Mouse (Mus musculus): Measurements from ENCODE around the gene Usp22.
"Not testable (repeated sequence)": the region's sequence is repeated elsewhere in the genome, so short reads cannot be mapped to it uniquely, and the experiment has no call there.

Usp22 gene

DNA sequence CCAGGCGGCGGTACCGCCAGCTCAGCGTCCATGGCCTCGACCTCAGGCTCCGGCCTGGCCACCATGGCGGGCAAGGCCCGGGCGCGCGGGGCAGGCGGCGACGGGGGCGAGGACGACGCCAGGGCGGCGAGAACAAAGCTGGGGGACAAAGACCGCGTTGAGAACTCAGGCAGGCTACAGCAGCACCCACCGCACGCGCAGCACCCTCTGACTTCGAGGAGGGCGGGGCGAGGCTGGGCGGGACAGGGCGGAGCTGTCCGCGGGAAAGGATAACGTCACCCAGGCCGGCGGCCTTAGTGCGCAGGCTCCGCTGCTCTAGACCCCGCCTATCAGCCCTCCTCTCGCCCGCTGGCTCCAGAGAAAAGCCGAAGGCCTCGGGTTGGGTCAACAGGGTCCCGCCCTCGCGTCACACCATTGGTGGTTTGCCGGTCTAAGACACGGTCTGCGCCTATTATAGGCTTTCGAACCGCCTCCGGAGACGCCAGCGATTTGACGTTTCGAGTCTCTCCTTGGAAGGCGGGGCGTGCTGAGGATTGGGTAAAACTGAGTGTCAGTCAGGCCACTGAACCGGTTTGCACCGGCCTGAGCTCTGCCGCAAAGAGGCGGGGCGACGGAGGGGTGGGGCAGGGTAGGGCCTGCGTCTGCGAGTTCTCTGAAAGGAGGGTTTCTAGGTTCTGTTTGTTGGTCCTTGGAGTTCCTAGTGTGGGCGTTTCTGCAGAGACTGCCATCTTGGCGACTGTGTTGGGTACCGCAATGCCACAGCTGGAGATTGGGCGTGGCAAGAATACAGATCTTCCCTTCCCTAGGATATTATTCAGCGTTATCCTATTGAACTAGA, at the start of gene Usp22:
Gene Usp22, minus strand, starts transcription at position 235 of the 838 bp plus-strand sequence.
- peak; percentile 99 for DNase-seq (ENCODE audit: low spot score)

GRCm38 (mm10) chr11:61224234-61224744, 49.4 kb upstream of the Usp22 start:
- DNase-seq (ENCODE audit: low spot score), result no peak

- no peak for DNase-seq (ENCODE audit: low spot score)
These were observed 48.3 kb upstream of the Usp22 start for GRCm38 (mm10) chr11:61222971-61223745.

DNA sequence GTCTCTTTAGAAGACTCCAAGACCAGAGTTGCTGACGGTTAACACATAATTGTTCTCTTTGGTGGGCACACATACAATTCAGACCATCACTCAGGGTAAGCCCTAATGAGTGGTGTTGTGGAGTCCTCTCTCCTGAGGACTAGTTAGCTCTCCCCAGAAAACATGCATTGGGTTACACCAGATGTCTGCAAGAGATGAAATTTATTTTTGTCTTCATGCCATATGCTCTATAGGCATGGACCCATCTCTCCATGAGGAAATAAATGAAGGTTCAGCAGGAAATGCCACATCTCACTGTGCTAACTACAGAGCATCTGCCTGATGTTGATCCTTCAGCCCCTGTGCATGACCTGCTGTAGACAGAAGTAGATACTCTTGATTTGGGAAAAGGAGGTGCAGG, 47.2 kb upstream of the Usp22 start:
- no peak for DNase-seq (ENCODE audit: low spot score)

DNA sequence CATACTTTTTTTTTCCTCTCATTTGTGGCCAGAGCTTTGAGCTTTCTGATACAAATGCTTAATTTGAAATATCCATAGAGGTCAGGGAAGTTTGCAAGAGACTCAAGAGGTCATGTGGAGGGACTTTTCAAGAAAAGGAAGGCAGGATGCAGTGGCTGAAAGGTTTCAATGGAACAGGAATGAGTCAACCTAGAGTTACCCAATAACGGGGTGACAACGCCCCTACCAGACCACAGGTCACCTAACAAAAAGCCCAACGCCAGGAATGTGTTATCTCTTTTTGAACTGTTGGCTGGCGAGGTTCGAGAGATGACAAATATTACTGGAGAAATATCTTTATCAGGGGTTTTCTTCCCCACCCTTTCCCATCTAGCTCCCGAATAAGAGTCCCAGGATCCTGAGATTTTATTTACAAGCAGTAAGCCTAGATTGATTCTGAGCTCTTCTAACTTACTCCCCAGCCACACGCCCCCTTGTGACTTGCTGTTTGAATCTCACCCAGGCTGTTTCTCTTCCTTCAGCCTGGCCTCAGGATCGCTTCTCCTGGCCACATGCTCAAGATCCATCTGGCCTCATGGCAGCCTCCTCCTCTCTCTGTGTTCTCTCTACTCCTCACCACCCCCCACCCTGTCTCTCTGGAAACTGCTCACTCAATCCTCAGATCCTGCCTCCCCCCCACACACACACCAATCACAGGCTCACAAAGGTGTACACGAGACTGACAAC, 45.5 kb upstream of the Usp22 start:
- DNase-seq (ENCODE audit: low spot score), result no peak

- no peak for DNase-seq (ENCODE audit: low spot score)
These were observed 41.1 kb upstream of the Usp22 start for GRCm38 (mm10) chr11:61215936-61216335.

DNA sequence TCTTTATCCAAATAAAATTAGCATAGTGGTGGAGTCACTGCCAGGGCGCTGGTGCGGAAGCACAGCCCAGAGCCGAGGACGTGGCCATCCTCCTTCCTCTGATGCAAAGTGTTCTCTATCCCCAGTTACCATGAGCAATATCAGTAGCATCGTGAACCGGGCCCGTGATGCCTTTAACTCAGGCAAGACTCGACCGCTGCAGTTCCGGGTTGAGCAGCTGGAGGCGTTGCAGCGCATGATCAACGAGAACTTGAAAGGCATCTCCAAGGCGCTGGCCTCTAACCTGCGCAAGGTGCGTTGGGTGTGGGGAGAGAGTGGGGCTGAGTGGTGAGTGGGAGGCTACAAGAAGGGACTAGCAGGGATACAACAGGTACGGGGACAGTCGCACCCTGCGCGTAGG, 37.2 kb upstream of the Usp22 start:
- DNase-seq (ENCODE audit: low spot score), result no peak

GRCm38 (mm10) chr11:61208316-61208715, 33.5 kb upstream of the Usp22 start:
- no peak for DNase-seq (ENCODE audit: low spot score)

GRCm38 (mm10) chr11:61207487-61208246, 32.8 kb upstream of the Usp22 start, which contains the start of gene Aldh3a1:
Gene Aldh3a1, plus strand, starts transcription at chr11:61207537.
- DNase-seq (ENCODE audit: low spot score), result no peak

GRCm38 (mm10) chr11:61206136-61206535, 31.3 kb upstream of the Usp22 start:
- DNase-seq (ENCODE audit: low spot score), result no peak

DNA sequence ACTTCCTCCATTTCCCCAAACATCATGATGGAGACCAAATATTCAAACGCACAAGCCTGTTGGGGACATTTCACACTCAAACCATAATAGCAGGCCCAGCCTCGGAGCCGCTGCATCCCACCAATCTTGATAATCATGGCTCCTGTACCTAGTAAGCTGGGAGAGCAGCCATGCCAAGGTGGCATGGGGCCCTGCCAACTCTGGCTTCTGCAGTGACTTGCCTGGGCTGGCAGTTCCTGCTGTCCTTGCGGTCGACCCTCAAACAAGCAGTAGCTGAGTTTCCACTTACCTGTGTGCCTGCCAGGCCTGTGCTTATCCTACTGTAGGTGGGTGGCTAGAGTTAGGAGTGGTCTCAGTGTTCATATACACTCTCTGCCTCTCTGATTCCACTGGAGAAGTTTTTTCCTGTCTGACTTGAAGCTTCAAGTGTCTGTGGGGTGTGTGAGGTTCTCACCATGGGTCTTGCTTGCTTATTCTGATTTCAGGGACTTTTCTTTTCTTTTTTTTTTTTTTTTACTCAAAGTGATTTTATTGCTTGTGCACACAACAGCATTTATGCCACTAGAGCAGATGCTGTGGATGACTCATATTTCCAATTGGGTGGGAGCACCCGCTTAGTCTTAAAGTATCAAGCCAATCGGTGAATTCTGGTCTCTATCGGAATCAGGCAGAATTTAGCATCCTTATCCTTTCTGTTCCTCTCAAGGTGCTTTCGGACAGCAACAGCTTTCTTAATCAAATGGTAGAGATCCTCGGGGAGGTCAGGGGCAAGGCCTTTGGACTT, 30.5 kb upstream of the Usp22 start:
- DNase-seq (ENCODE audit: low spot score), result no peak

DNA sequence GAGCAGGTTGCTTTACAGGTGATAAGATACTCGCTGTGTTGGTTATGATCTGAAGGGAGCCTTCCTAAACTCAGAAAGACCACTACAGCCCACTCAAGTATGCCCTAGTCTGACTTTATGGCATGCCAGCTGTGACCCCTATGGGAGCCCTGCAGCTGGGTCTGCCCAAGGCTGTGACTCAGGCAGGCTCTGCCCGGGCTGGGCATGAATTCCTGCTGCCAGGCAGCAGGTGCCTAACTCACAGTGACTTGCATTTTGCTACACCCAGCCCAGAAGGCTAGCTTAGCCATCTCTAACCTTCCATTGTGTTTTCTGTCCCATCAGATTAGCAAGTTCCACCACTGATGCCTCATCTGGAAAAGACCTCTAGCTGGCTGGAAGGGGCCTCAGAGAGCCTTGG, 28.0 kb upstream of the Usp22 start:
- DNase-seq (ENCODE audit: low spot score), result no peak

DNA sequence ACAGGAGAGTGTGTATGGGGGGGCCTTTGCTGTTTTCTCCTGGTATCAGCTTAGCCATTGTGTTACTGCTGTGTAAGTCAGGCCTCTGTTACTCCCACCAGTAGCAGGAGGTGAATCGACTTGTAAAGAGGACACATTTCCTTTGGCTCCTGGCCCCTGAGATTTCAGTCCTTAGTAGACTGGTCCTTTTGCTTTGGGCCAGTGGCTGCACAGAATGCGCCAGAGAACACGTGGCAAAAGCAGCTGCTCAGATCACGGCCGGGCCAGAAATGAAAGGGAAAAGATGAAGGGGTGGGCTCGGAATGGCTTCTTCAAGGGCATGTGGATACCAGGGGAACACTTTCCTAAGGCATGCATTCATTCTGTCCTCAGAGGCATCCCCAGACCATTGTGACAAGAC, 27.3 kb upstream of the Usp22 start:
- DNase-seq (ENCODE audit: low spot score), result no peak

GRCm38 (mm10) chr11:61199620-61200362, 24.9 kb upstream of the Usp22 start:
- DNase-seq (ENCODE audit: low spot score), result no peak

GRCm38 (mm10) chr11:61197935-61198334, 23.1 kb upstream of the Usp22 start:
- DNase-seq (ENCODE audit: low spot score), result no peak

DNA sequence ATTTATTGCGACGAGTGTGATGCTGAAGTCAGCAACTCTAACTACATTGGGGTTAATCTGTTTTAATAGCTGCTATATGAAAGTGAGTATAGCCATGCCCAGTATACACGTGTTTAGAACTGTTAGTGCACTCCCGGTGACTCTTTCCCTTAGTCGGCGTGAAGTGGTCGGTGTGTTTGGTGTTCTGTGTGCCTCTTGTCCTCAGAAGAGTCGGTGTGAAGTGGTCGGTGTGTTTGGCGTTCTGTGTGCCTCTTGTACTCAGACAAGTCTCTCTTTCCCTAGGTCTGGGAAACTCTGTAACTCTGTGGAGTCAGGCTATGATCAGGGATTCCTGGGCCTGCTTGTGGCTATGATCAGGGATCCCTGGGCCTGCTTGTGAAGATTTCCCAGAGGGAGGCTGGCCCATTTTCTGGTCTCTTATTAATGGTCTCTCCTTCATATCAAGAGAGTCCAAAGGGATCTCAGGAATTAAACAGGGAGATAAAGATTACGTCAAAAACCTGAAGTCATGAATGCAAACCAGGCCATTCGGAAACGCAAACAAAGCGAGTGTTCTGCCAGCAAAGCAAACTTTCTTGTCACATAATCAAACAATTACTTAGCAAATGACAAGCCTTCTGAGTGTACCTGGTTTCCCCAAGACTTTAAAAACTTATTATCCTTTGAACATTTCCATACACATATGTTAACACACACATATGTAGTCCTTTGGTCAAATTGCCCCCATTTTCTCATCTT, 21.9 kb upstream of the Usp22 start:
- DNase-seq (ENCODE audit: low spot score), result no peak

- peak; percentile 93 for DNase-seq (ENCODE audit: low spot score)
These were observed 18.5 kb upstream of the Usp22 start for GRCm38 (mm10) chr11:61193392-61193791.

DNA sequence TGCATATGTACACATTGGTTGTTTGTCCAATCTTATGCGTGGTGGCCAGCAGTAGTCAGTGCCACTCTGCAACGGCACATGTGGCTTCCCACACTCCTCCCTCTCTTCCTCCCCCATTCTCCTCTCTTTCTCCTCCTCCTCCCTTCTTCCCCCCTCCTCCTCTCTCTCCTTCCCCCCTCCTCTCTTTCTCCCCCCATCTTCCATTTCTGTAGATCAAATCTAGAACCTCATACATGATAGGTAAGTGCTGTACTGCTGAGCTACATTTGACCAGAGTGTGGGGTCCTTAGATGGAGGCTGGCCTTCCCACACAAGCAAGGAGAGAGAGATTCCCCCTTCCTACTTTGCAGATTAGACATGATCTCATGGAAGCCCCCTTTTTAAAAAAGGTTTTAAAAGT, 17.9 kb upstream of the Usp22 start:
- DNase-seq (ENCODE audit: low spot score), result no peak

DNA sequence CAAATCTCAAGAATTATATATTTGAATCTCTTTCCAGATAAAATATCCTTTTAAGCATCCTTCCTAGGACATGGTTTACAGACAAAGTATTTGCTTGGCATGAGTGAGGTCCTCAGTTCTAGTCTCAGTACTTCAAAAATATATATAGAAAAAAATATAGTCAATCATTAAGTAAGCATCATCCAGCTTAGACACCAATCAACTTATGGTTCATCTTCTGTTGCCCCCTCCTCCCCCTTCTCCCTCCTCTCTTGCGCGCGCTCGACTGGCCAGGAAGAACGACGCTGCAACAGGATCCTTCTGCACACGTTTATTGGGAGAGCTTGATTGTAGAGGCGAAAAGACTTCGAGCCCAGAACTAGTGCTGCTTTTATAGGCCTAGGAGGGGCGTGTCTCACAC, 17.3 kb upstream of the Usp22 start:
- DNase-seq (ENCODE audit: low spot score), result not testable (repeated sequence)

Measured in testis, postnatal 10 days (tissue).